Mouse (Mus musculus) heart, adult 2 months (tissue): ENCODE results near the gene Chchd3. TPM values are rescaled to one million over a fixed set of nuclear protein-coding genes. Genes with fewer than 3 reads are reported as not detected.

Experiments
- DNase-seq, 2 experiments: peaks; one replicate each; pipeline ENCODE4 v3.0.0; 2021
- H3K27ac ChIP-seq: fragments of 200-600 bp; 2 replicates; pipeline ENCODE4 v1.8.1; 2022
- H3K27me3 ChIP-seq: fragments of 200-500 bp; 2 replicates; pipeline ENCODE4 v1.6.1; 2012; ENCODE audit warnings: mild to moderate bottlenecking, low read length, inconsistent platforms, mixed read lengths; ENCODE audit not compliant: control insufficient read depth, insufficient read depth
- H3K36me3 ChIP-seq: fragments of 200-500 bp; 2 replicates; pipeline ENCODE4 v1.6.1; 2012; ENCODE audit warnings: low read length, inconsistent platforms; ENCODE audit not compliant: control insufficient read depth, insufficient read depth
- H3K4me1 ChIP-seq: fragments of 200-500 bp; 2 replicates; pipeline ENCODE4 v1.6.1; 2011; ENCODE audit warnings: low read length; ENCODE audit not compliant: control insufficient read depth, insufficient read depth
- H3K4me3 ChIP-seq: fragments of 200-600 bp; 2 replicates; pipeline ENCODE4 v1.8.1; 2022
- H3K79me2 ChIP-seq: fragments of 200-500 bp; replicated peaks from 2 replicates; pipeline ENCODE4 v1.6.1; 2012; ENCODE audit warnings: mild to moderate bottlenecking, inconsistent platforms, low read length, moderate library complexity, mixed read lengths; ENCODE audit not compliant: control insufficient read depth, insufficient read depth
- H3K9ac ChIP-seq: fragments of 200-500 bp; 2 replicates; pipeline ENCODE4 v1.6.1; 2012; ENCODE audit warnings: low read depth, mild to moderate bottlenecking, control low read depth, inconsistent platforms, low read length, mixed read lengths
- CTCF ChIP-seq: fragments of 200-600 bp; IDR thresholded peaks from 2 replicates; pipeline ENCODE4 v1.8.1; 2022; ENCODE audit warnings: antibody characterized with exemption, mild to moderate bottlenecking, moderate library complexity
- EP300 ChIP-seq: fragments of 200-500 bp; IDR thresholded peaks from 2 replicates; pipeline ENCODE4 v1.6.1; 2011; ENCODE audit warnings: low read depth, low read length, control low read depth; ENCODE audit not compliant: insufficient read depth
- POLR2A ChIP-seq: fragments of 200-500 bp; IDR thresholded peaks from 2 replicates; pipeline ENCODE4 v1.6.1; 2011; ENCODE audit warnings: mild to moderate bottlenecking, low read depth, low read length, control low read depth; ENCODE audit not compliant: insufficient read depth
- WGBS: fragments of 180-500 bp; shearing (Covaris S2); methylation state at CpG from one replicate; pipeline ENCODE4 v1.1.7; 2018; 5-methylcytosine and 5-hydroxymethylcytosine counted together
- intact Hi-C: fragments of 180-260 bp; cut with DNase I; formaldehyde crosslinking; loops from one replicate; pipeline ENCODE4 v1.15.1; 2025
- polyA plus RNA-seq: library from polyadenylated mRNA; depleted of rRNA; stranded (reverse); fragments of >200 nt; gene quantifications from 2 replicates; pipeline ENCODE4 v1.2.3, GENCODE M21; 2012
- total RNA-seq, 2 experiments: library from RNA; stranded (reverse); gene quantifications; 2 replicates each; pipeline ENCODE4 v1.2.3; 2021

Chchd3 gene
- total and polyA plus RNA-seq, 3 experiments: 195 to 621 (median 490) TPM

GRCm38 (mm10) chr6:32981253-32981652 is 78.8 kb downstream of the Chchd3 start:
- Histone ChIP-seq H3K4me3 (no peak overlapping the region), H3K27ac (no peak overlapping the region), H3K36me3 (peaks cover 11% of the 10 kb centered on the region), H3K4me1 (peaks cover 9% of the 10 kb centered on the region), H3K9ac (no peak overlapping the region), H3K27me3 (no peaks in the 10 kb centered on the region), H3K79me2 (peaks cover 2% of the 10 kb centered on the region; the same call in 1 of the 2 replicates)
- intact Hi-C loops: loop anchor here (1.0 kb wide), 1 partner anchor 145 kb away; no protein-coding TSS in a partner anchor
- 65% methylated on average over 11 of the region's 11 CpGs for WGBS
- DNase-seq: peak in 1 of 2 experiments; percentile 21
- TF ChIP-seq POLR2A (no peak), CTCF (no peak), EP300 (no peak)

- Histone ChIP-seq H3K36me3 (peaks cover 3% of the 10 kb centered on the region), H3K27me3 (no peaks in the 10 kb centered on the region), H3K9ac (no peak overlapping the region), H3K27ac (no peak overlapping the region), H3K4me1 (peaks cover 4% of the 10 kb centered on the region; the same call in 1 of the 2 replicates), H3K79me2 (peaks cover 2% of the 10 kb centered on the region; the same call in 1 of the 2 replicates), H3K4me3 (no peak overlapping the region)
- intact Hi-C loops: no loop called here
- DNase-seq: no peak
- TF ChIP-seq EP300 (no peak), CTCF (peak; percentile 48), POLR2A (no peak)
- WGBS: 96% methylated on average over 3 of the region's 3 CpGs
Measured at GRCm38 (mm10) chr6:32978811-32979210, 81.2 kb downstream of the Chchd3 start.

GRCm38 (mm10) chr6:32971926-32972325 is 88.1 kb downstream of the Chchd3 start:
- Histone ChIP-seq H3K36me3 (peaks cover 2% of the 10 kb centered on the region; the same call in 1 of the 2 replicates), H3K27ac (no peak overlapping the region), H3K4me1 (no peaks in the 10 kb centered on the region), H3K4me3 (no peak overlapping the region), H3K79me2 (peaks cover 4% of the 10 kb centered on the region), H3K27me3 (no peaks in the 10 kb centered on the region), H3K9ac (no peak overlapping the region)
- TF ChIP-seq CTCF (no peak), POLR2A (no peak), EP300 (no peak)
- intact Hi-C loops: no loop called here
- no peak for DNase-seq

DNA sequence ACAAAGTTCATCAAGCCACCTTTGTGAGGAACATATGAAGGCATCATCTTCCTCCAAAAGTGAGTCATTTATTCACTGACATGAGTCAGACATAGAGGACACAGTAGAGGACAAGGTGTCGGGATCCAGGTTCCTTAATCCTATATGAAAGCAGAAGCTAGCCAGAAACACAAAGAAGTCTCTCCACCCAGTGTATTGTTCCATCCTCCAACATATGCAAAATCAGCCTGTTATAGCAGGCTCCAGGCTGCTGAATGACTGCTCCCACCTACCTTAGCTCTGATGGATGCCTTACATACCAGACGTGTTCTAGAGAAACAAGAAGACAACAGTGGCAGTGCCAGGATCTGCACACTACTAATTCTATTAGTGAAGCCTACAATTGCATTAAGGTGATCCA is 91.1 kb downstream of the Chchd3 start:
- H3K9ac ChIP-seq: no peak overlapping the region
- intact Hi-C loops: no loop called here
- peaks cover 4% of the 10 kb centered on the region for H3K79me2 ChIP-seq
- no peak for DNase-seq
- peaks cover 2% of the 10 kb centered on the region; the same call in 1 of the 2 replicates for H3K36me3 ChIP-seq
- 83% methylated on average over 2 of the region's 2 CpGs for WGBS
- no peaks in the 10 kb centered on the region for H3K27me3 ChIP-seq
- H3K4me3 ChIP-seq: no peak overlapping the region
- TF ChIP-seq POLR2A: no peak
- TF ChIP-seq EP300: no peak
- no peak for TF ChIP-seq CTCF
- H3K4me1 ChIP-seq: no peaks in the 10 kb centered on the region
- H3K27ac ChIP-seq: no peak overlapping the region

- 94% methylated on average over 3 of the region's 3 CpGs for WGBS
Measured at GRCm38 (mm10) chr6:32962048-32962447, 98.0 kb downstream of the Chchd3 start.

DNA sequence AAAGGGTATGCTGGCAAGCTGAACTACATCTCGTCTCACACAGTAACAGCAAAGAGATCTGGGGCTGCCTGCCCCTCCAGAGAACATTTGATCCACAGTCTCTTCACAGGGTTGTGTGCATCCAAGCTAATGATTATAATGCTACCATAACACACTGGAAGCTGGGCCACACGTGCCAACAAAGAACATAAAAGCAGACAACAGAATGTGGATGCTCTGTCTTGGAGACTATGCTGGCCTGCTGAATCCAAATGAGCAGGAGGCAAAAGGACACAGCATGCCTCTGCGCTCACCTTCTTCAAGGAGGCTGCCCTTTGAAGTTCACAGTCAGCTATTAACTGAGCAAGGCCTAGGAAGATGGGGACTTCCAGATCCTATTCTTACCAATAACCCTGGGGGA is 98.6 kb downstream of the Chchd3 start:
- H3K27me3 ChIP-seq: no peaks in the 10 kb centered on the region
- TF ChIP-seq CTCF (no peak), POLR2A (no peak), EP300 (no peak)

More at GRCm38 (mm10) chr6:32962048-32962447, 98.0 kb downstream of the Chchd3 start:
- H3K36me3 ChIP-seq: peaks cover 14% of the 10 kb centered on the region
- H3K4me3 ChIP-seq: no peak overlapping the region
- no peaks in the 10 kb centered on the region; the same call in 1 of the 2 replicates for H3K79me2 ChIP-seq
- H3K27ac ChIP-seq: no peak overlapping the region
- TF ChIP-seq CTCF (no peak), EP300 (no peak), POLR2A (no peak)
- H3K9ac ChIP-seq: no peak overlapping the region
- peaks cover 6% of the 10 kb centered on the region for H3K4me1 ChIP-seq
- DNase-seq: no peak
- intact Hi-C loops: no loop called here
- H3K27me3 ChIP-seq: no peaks in the 10 kb centered on the region

More for the DNA sequence above, 98.6 kb downstream of the Chchd3 start:
- intact Hi-C loops: no loop called here
- H3K27ac ChIP-seq: no peak overlapping the region
- no peak for DNase-seq
- H3K4me1 ChIP-seq: peaks cover 6% of the 10 kb centered on the region
- H3K36me3 ChIP-seq: peaks cover 14% of the 10 kb centered on the region
- WGBS: 94% methylated on average over 3 of the region's 3 CpGs
- H3K4me3 ChIP-seq: no peak overlapping the region
- H3K9ac ChIP-seq: no peak overlapping the region
- no peaks in the 10 kb centered on the region; the same call in 1 of the 2 replicates for H3K79me2 ChIP-seq
